Mouse (Mus musculus): ENCODE measurements around the gene Mrpl53.
A peak's percentile ranks its signal among the peaks of the same experiment; 100 is the strongest.

Mrpl53 gene

GRCm38 (mm10) chr6:83120930-83121862 lies 12.4 kb downstream of the Mrpl53 start, which contains the start of gene Wbp1:
TSS of gene Wbp1 (minus strand) at chr6:83121559.
- DNase-seq (ENCODE audit: low spot score in 2 of 2): peak; percentile 85 to 90

DNA sequence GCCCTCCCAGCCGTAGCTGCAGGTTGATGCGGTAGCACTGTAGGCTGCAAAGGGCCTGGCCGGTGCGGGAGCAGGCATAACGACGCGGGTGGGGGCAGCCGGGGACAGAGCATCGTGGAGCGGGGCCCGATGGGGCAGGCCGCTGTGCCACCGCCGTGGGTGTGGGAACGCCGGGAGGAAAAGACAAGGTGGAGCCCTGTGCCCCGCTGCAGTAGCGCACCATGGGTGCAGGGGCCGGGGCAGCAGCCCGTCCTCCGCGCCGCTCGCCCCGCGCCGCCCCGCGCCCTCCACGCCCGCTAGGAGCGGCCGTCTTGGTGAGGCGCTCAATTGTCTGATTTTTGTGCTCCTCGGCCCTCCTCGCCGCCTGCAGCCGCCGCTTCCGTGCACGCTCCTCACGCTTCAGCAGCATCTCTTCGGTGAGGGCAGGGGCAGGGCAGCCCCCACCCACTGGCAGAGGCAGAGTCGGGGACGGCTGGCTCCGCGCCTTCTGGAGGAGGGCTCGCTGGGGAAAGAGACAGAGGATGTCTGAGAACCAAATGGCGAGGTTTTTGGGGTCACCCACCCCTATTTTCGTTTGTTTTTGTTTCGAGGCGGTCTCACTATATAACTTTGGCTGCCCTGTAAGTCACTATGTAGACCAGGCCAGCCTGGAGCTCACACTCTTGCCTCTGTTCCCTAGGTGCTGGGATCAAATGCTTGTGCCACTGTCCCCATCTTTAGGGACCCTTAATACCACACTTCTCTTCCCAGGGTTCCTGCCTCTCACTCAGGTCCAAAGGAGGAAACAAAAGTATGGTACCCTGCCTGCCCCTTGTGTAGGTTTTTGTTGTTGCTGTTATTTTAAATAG lies 13.2 kb downstream of the Mrpl53 start:
- no peak for DNase-seq (ENCODE audit: low spot score in 2 of 2)

DNA sequence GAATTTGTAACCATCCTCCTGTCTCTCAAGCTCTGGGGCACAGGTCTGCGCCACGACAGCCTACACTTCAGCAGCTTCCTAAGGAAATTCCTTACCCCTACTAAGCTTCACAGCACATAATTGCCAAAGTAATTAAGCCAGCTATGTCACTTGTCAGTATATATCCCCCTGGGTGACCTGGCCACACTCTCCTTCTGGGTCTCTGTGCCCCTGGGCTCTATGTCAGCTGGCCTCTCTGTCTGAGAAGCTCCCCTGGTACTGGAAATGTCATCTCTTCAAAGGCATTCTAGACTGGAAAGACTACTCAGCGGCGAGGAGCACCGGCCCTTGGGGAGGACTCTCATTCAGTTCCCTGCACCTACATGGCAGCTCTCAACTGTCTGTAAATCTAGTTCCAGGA lies 14.1 kb downstream of the Mrpl53 start:
- DNase-seq (ENCODE audit: low spot score in 2 of 2): no peak

- DNase-seq (ENCODE audit: low spot score in 2 of 2): peak; percentile 87 to 91
Measured at GRCm38 (mm10) chr6:83124851-83125312, 16.0 kb downstream of the Mrpl53 start.

GRCm38 (mm10) chr6:83125331-83125730 lies 16.5 kb downstream of the Mrpl53 start, which contains the start of gene Ino80b:
TSS of gene Ino80b (minus strand) at chr6:83125431.
- no peak for DNase-seq (ENCODE audit: low spot score in 2 of 2)

- DNase-seq (ENCODE audit: low spot score in 2 of 2): no peak
Measured at GRCm38 (mm10) chr6:83127419-83127818, 18.6 kb downstream of the Mrpl53 start.

- no peak for DNase-seq (ENCODE audit: low spot score in 2 of 2)
Measured at GRCm38 (mm10) chr6:83131469-83132034, 22.7 kb downstream of the Mrpl53 start.

DNA sequence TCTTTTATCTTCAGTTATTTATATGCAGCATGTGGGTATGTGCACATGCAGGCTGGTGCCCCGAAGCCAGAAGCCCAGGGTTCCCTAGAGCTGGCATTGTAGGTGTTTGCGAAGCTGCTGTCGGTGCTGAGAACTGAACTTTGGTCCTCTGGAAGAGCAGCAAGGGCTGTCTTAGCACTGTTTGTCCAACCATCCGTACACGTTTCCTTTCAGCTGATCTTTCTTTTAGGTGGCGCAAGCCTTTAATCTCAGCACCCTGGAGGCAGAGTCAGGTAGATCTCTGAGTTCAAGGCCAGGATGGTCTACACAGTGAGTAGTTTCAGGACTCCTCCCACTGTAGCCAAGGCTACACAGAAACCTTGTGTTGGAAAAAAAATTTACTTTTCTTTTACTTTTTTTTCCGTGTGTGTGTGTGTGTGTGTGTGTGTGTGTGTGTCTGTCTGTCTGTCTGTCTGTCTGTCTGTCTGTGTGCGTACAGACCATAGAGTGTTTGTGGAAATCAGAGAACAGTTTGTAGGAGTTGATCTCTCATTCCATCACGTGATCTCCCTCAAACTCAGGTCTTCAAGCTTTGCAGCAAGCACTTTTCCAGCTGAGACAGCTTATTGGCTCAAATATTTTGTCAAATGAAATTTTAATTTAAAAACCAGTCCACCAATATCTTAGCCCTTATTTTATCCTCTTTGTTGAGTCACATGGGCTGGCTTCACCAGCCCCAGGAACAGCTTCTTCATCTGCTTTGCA lies 23.5 kb downstream of the Mrpl53 start:
- no peak for DNase-seq (ENCODE audit: low spot score in 2 of 2)

GRCm38 (mm10) chr6:83134226-83134625 lies 25.4 kb downstream of the Mrpl53 start:
- DNase-seq (ENCODE audit: low spot score in 2 of 2): no peak

DNA sequence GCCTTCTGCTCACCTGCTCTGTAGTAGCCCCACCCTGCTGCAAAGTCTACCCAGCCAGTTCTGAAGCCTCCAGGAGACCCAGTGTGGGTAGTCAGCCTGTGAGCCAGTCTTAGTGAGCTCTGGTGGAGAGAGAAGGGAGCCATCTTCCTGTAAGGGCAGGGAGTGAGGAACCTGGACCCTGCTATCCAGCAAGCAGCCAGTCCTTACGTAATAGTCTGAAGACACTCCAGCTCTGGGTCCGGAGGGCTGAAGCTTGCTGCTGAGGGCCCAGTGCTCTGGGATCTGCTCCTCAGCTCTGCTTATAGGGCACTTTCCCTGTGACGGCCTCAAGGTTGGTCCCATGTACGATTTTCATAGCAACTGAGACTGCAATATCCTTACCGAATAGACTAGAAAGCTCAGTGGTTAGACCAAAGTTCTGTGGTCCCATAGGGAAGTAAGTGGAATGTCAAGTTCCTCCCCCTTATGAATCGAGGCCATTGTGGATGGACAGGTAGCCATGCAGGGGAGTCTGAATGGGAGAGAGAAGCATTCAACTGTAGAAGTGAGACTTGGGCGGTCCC lies 26.2 kb downstream of the Mrpl53 start, which contains the start of gene Rtkn:
Gene Rtkn (plus strand): TSS at position 513 of the 563 bp plus-strand sequence.
- DNase-seq (ENCODE audit: low spot score in 2 of 2): no peak

- DNase-seq (ENCODE audit: low spot score in 2 of 2): peak in 1 of 2 experiments; percentile 18
Measured at GRCm38 (mm10) chr6:83135571-83136161, 26.8 kb downstream of the Mrpl53 start.

- DNase-seq (ENCODE audit: low spot score in 2 of 2): no peak
Measured at GRCm38 (mm10) chr6:83136291-83136880, 27.5 kb downstream of the Mrpl53 start.

- DNase-seq (ENCODE audit: low spot score in 2 of 2): peak; percentile 16 to 31
Measured at GRCm38 (mm10) chr6:83136881-83137575, 28.2 kb downstream of the Mrpl53 start.

DNA sequence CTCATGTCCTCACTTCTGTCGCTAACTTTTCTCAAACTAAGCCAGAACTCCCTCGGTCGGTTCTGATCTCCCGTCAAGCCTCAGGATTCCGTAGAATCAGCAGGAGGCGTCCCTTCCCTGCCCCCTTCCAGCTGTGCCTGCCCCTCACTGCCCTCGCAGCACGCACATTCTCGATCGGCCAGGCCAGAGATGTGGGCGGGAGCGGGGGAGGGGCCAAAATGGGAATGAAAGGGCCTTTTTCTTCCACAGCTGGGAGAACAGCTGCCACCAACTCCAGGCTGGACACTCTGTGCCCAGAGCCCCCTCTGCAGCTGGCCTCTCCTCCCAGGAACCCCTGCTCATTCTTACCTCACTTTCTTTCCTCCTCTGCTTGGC lies 28.7 kb downstream of the Mrpl53 start:
- DNase-seq (ENCODE audit: low spot score in 2 of 2): peak in 1 of 2 experiments; percentile 61

DNA sequence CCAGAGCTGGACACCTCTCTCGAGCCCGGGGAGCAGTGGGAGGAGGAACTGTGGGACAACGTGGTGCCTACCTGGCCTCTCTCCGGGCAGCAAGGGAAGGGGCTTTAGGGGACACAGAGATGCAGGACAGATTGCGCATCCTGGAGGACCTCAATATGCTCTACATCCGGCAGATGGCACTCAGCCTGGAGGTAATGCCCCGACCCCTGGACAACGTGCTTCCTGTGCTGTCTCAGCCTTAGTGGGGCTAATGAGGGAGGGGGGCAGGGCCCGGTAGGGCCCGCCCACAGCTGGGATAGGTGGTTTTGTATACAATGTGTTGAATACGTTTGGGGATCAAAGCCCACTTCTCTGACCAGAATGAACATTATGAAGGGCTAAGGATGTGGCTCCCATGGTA lies 29.2 kb downstream of the Mrpl53 start:
- peak in 1 of 2 experiments; percentile 27 for DNase-seq (ENCODE audit: low spot score in 2 of 2)

DNA sequence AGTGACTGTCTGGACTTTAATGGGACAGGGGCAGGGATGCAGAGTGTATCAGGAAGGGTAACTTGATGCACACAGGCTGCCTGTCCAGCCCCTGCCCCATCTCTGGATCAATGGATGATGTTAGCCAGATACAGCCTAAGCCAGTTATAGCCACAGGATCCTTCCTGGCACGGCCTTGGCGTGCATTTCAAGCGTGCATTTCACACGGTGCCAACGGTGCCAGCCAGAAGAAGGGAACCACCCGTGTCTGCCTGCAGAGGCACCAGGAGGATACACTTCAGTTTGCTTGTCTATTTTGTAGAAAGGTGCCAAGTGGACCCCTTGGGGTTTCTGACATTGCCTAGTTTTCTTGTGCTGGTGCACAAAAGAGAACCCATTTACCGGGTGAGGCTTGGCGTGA lies 31.2 kb downstream of the Mrpl53 start:
- DNase-seq (ENCODE audit: low spot score in 2 of 2): peak in 1 of 2 experiments; percentile 13

GRCm38 (mm10) chr6:83141636-83142035 lies 32.8 kb downstream of the Mrpl53 start:
- DNase-seq (ENCODE audit: low spot score in 2 of 2): no peak

DNA sequence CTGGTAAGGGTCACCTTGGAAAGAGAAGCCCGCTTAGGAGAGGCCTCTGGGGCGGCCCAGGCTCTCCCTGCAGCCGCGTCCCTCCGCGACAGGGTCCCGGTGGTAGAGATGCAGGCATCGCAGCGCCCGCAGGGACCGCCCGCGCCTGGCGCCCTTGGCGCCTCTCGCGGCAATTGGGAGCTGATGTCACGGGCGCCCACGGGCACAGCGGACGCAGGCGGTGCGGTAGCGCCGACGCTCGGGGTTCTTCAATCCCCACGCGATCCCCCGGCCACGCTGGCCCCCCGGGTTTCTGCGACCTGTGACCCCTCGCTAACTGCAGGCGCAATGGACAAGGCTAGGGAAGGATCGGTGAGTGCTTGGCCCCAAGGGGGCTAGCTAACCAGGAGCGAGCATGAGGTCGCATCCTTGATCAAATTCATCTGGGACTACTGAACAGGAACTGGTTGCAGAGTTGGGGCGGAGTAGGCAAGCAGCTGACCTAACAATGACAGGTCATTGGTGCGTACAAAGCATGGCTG lies 33.4 kb downstream of the Mrpl53 start:
- DNase-seq (ENCODE audit: low spot score in 2 of 2): peak in 1 of 2 experiments; percentile 17

DNA sequence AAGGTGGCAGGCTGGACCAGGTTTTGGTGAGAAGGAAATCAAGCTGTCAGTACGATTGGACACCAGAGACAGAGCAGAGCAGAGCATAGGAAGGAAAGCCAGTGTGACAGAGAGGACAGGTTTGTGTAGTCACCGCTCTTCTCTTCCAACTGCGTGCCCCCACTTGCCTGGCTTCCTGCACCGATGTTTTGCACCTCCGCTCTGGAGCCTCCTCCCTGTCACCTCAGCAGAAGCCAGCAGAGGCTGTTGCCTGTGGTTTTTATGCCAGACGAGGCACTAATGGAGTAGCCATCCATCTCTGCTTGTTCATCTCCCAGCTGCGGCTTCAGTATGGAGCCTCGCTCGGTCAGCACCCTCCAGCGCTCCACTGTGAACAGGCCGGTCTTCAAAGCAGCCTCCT lies 34.0 kb downstream of the Mrpl53 start:
- no peak for DNase-seq (ENCODE audit: low spot score in 2 of 2)
